Mouse (Mus musculus) R1 (cell line): Measurements from ENCODE around the gene Sstr2.

Experiments used
- DNase-seq: peaks from one replicate; pipeline ENCODE4 v3.0.0-alpha.2; 2018; ENCODE audit warnings: low read depth, low spot score

Sstr2 gene

GRCm38 (mm10) chr11:113618672-113619419, at the start of gene Sstr2:
TSS of gene Sstr2 (plus strand) at chr11:113619342.
- DNase-seq: peak; percentile 71

DNA sequence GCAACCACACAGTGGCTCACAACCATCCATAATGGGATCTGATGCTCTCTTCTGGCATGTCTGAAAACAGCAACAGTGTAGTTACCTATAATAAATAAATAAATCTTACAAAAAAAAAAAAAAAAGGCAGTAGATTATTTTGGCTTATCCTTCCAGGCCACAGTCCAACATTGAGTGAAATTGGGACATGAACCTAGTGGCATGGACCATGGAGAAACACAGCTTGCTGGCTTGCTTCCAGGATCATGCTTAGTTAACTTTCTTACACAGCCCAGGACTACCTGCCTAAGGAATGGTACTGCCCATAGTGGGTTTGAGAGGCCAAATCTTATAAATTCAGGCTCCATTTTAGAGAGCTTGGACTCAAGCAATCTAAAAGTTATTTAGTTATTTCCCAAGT, 47.5 kb upstream of the Sstr2 start:
- DNase-seq: no peak

- no peak for DNase-seq
Observed at GRCm38 (mm10) chr11:113572641-113573040, 46.5 kb upstream of the Sstr2 start.

GRCm38 (mm10) chr11:113577221-113577620, 41.9 kb upstream of the Sstr2 start:
- DNase-seq: peak; percentile 88

DNA sequence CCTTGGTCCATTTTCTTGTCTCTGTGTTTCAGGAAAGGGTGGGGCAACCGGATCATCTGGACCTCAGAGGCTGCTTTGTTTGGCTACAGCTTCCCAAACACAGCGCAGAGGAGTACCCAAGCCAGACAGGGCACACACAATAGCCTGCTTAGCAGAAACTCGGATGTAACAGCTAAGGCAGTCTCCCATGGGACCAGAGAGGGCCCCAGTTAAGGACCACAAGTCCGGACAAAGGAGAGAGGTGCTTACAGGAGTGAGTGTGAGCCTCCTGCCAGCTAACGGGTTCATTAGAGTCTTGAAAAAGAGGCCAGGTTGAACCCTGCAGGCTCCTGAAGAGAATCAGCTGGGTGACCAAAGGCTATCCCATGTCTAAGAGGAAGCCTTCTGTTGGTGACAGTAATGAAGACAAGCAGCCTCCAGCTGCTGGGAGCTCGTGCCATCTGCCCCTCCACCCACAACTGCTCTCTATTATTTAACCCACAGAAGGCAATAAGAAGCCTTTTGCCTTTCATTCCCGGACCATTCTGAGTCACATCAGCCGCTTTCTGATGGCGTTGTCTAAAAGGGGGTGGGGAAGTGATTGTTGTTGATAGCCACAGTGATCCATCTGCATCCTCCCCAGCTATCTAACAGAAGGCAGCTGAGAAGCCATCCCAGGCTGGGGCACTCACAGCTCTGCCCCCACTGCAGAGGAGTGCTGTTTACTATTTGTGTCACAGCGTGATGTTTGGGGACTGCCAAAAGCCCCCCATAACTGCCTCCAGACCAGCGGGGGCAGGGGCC, 35.1 kb upstream of the Sstr2 start:
- DNase-seq: no peak

DNA sequence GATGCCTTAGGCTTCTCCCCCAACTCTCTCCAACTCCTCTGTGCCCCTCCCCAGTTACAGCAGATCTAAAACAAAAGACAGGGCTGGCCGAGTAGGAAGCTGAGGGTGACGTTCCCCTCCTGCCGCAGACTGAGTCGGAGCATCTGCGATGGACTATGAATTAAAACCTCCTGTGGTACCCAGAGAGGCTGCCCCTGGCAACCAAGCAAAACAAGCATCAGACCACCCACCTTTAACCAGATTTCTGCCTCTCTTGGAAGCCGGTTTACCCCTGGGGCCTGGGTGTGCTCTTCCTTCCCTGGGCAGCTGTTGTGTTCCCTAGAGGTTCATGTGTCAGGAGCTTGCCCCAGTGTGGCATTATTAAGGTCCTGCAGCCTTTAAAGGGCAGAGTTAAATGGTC, 32.7 kb upstream of the Sstr2 start:
- DNase-seq: no peak

DNA sequence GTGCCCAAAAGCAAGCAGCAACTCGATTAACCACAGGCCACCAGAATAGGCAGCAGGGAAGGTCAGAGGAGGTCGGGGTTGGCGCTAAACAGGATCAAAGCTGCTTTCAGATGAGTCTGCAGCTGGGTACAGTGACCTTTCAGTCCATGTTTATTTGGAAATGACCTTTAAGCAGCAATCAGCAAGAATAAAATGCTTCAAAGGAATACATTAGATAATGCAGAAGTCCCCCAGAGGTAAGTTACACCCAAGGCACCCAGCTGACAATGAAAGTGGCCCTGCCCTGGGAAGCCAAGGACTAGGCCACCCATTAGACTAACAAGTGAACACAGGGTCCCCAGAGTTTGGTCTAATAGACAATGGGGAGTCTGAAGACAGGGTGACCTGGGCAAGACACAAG, 30.2 kb upstream of the Sstr2 start:
- no peak for DNase-seq

DNA sequence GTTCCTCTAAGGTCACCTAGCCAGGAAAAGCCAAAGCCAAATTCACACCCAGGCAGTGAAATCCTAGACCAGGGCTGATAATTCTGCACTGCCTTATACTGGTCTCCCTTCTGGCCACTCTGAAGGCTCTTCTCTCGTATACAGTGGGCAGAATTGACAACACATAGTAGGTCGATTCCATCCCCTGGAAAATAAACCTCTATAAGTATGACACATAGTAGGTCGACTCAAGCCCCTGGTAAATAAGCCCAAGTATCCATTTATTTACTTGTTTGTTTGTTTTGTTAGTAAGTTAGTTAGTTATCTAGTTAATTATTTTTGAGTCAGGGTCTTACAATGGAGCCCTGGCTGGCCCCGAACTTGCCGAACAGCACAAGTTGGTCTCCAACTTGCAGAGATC, 24.0 kb upstream of the Sstr2 start:
- no peak for DNase-seq

GRCm38 (mm10) chr11:113597632-113598031, 21.5 kb upstream of the Sstr2 start:
- no peak for DNase-seq

- no peak for DNase-seq
Observed at GRCm38 (mm10) chr11:113600526-113601245, 18.5 kb upstream of the Sstr2 start.

DNA sequence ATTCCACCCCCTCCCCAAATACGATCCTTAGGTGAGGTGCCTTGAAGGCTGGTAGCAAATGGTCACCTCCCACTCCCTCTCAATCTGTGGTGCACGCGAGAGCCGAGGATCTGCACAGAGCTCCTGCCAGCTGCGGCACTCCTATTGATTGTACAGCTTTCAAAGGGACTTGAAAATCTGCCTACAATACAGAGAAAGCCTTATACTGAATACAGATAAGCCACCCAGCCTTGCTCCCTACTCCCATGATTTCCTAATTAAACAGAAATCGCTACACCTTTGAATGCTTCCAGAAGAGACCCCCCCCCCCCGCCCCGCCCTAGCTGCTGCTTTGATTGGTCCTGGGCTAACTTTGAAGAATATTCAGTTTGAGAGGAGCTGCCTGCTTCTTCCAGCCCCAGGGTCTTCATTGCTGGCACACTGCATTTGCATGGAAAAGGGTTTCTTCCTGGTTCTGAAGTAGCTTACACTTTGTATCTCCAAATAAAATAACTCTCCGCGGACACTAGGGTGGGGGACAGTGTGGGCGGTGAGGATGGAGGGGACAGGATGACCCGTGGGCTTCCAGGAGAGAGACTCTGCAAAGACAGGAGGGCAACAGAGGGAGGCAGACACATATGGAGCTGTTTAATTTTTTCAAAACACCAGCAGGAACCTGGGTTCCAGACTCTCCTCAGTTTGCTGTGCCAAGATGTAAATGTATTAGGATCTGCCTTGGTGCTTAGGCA, 17.4 kb upstream of the Sstr2 start:
- no peak for DNase-seq

DNA sequence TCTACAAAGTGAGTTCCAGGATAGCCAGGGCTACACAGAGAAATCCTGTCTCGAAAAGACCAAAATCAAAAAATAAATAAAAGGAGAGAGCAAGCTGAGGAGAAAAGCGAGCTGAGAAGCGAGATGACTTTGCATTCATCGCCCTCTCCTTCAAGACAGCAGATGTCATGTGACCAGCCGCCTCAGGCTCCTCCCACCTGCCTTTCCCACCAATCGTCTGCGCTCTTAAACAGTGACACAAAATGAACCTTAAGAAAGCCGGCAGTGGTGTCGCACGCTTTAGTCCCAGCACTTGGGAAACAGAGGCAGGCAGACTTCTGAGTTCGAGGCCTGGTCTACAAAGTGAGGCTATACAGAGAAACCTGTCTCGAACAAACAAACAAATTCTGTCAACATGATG, 11.6 kb upstream of the Sstr2 start:
- DNase-seq: peak; percentile 81

- DNase-seq: no peak
Observed at GRCm38 (mm10) chr11:113609581-113609980, 9.6 kb upstream of the Sstr2 start.

- no peak for DNase-seq
Observed at GRCm38 (mm10) chr11:113610266-113610665, 8.9 kb upstream of the Sstr2 start.

- DNase-seq: no peak
Observed at GRCm38 (mm10) chr11:113611112-113611646, 8.0 kb upstream of the Sstr2 start.

DNA sequence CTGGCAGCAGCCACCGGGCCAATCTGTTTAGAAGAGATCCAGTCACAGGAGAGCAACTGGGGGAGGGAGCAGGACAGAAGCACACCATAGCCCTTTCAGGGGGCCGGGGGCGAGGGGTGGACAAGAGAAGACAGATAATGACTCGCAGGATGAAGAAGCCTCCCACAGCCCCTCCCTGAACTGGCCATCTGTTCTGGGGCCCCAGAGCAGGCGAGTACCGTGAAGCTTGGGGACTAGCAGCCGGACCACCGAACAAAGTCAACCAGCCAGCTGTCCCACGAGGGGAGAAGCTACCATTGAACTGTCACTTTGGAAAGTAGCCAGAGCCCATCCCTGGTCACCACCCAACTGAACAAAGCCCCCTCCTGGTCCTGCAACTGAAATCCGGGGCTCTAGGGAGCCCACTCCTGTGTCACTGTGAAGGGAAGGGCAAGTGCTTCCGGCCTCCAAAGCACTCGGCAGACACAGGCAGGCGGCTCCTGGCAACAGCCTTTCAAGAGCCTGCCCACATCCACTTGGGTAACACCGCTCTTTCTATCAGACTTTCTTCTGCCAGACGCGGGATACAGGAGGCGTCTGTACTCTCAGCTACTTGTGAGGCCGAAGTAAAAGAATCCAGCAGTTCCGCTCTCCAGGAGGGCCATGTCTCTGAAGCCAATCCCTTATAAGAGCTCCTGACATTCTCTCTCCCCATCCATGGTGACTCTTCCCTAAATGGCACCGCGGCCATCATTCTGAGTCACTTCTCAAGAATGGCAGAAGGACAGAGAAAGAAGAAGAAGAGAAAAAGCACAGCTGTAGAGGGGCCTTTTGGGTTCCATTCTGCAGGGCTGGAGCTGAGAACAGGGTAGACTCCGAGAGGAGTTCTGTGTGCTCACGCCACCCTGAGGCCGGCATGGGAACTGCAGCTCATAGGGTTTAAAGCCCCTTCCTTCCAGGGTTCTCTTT, 7.2 kb upstream of the Sstr2 start:
- DNase-seq: peak; percentile 80

GRCm38 (mm10) chr11:113614476-113614875, 4.7 kb upstream of the Sstr2 start:
- DNase-seq: no peak

- peak; percentile 86 for DNase-seq
Observed at GRCm38 (mm10) chr11:113617132-113617911, 1.8 kb upstream of the Sstr2 start.

DNA sequence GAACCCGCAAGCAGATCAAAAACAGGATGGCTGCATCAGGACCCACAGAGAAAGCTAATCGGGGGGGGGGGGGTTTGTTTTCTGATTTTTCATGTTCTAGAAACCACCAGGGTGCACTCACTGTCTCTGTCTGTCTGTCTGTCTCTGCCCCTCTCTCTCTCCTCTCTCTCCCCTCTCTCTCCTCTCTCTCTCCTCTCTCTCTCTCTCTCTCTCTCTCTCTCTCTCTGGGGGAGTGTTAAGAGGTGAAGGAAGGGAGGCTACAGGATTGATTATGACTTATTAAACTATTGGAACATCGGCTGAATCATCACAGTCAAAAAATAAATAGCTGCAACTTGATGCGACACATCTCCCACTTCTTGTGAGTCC, 855 bp upstream of the Sstr2 start:
- no peak for DNase-seq
